Mouse (Mus musculus) lung, postnatal 4 days (tissue): ENCODE data around the gene Zmynd19.
"Not testable (repeated sequence)": the region's sequence is repeated elsewhere in the genome, so short reads cannot be mapped to it uniquely, and the experiment has no call there.

ENCODE experiments used
- DNase-seq, 2 experiments: peaks; one replicate each; pipeline ENCODE4 v3.0.0; 2021

The Zmynd19 gene

GRCm38 (mm10) chr2:24942092-24942491, 7.5 kb upstream of the Zmynd19 start:
- DNase-seq = no peak

GRCm38 (mm10) chr2:24944304-24944703, 5.3 kb upstream of the Zmynd19 start:
- DNase-seq = peak in 1 of 2 experiments; percentile 57

- DNase-seq = no peak
These were observed 570 bp downstream of the Zmynd19 start for GRCm38 (mm10) chr2:24950189-24950535.

- DNase-seq = no peak
These were observed 3.0 kb downstream of the Zmynd19 start for GRCm38 (mm10) chr2:24952537-24953055.

GRCm38 (mm10) chr2:24960910-24961309, 11.3 kb downstream of the Zmynd19 start:
- DNase-seq = peak; percentile 30 to 52

GRCm38 (mm10) chr2:24962304-24963000, 12.9 kb downstream of the Zmynd19 start, which contains the start of gene Dph7:
Gene Dph7, plus strand, starts transcription at chr2:24962400.
- peak; percentile 85 to 90 for DNase-seq

- no peak for DNase-seq
These were observed 20.8 kb downstream of the Zmynd19 start for GRCm38 (mm10) chr2:24970386-24970785.

GRCm38 (mm10) chr2:24974452-24974851, 24.9 kb downstream of the Zmynd19 start:
- DNase-seq = not testable (repeated sequence)

GRCm38 (mm10) chr2:24974906-24975703, 25.5 kb downstream of the Zmynd19 start, which contains the start of gene Mrpl41:
Gene Mrpl41, minus strand, starts transcription at chr2:24975098.
- DNase-seq = peak; percentile 97 to 99

- DNase-seq = peak; percentile 88 to 90
These were observed 26.2 kb downstream of the Zmynd19 start, which contains the start of gene Pnpla7 for GRCm38 (mm10) chr2:24975704-24976297. Gene Pnpla7, plus strand, starts transcription at chr2:24976033.

GRCm38 (mm10) chr2:24976960-24977359, 27.4 kb downstream of the Zmynd19 start:
- DNase-seq = peak in 1 of 2 experiments; percentile 26

GRCm38 (mm10) chr2:24987762-24988161, 38.2 kb downstream of the Zmynd19 start:
- no peak for DNase-seq

GRCm38 (mm10) chr2:24995332-24995731, 45.7 kb downstream of the Zmynd19 start:
- DNase-seq = no peak

- no peak for DNase-seq
These were observed 46.9 kb downstream of the Zmynd19 start for GRCm38 (mm10) chr2:24996471-24996870.

GRCm38 (mm10) chr2:25000544-25001235, 51.1 kb downstream of the Zmynd19 start:
- peak in 1 of 2 experiments; percentile 37 for DNase-seq

- no peak for DNase-seq
These were observed 54.6 kb downstream of the Zmynd19 start for GRCm38 (mm10) chr2:25003946-25004786.

GRCm38 (mm10) chr2:25006767-25007166, 57.2 kb downstream of the Zmynd19 start:
- DNase-seq = no peak

- DNase-seq = no peak
These were observed 58.7 kb downstream of the Zmynd19 start for GRCm38 (mm10) chr2:25008250-25008649.
